Mouse (Mus musculus) embryonic facial prominence, embryonic 15.5 days (tissue): ENCODE measurements around the gene Zfp449. TPM values are rescaled to one million over a fixed set of nuclear protein-coding genes. Genes with fewer than 3 reads are reported as not detected.
"Not testable (repeated sequence)": the region's sequence is repeated elsewhere in the genome, so short reads cannot be mapped to it uniquely, and the experiment has no call there.

Source experiments
- ATAC-seq: fragments of 200-750 bp; cut with Nextera tagmentation; 2 replicates; pipeline ENCODE4 v1.8.0; 2017; ENCODE audit warnings: low read depth, moderate TSS enrichment; ENCODE audit not compliant: insufficient number of reproducible peaks, low FRiP score, low TSS enrichment
- H3K27ac ChIP-seq: fragments of 300-500 bp; sonication (generic); replicated peaks from 2 replicates; pipeline ENCODE4 v1.5.1; 2015; ENCODE audit warnings: mild to moderate bottlenecking, inconsistent platforms
- H3K27me3 ChIP-seq: fragments of 300-500 bp; sonication (generic); 2 replicates; pipeline ENCODE4 v1.6.1; 2015; ENCODE audit warnings: inconsistent platforms
- H3K36me3 ChIP-seq: fragments of 300-500 bp; sonication (generic); 2 replicates; pipeline ENCODE4 v1.6.1; 2015; ENCODE audit warnings: mild to moderate bottlenecking, inconsistent platforms
- H3K4me1 ChIP-seq: fragments of 300-500 bp; sonication (generic); 2 replicates; pipeline ENCODE4 v1.6.1; 2015; ENCODE audit warnings: inconsistent platforms
- H3K4me2 ChIP-seq: fragments of 300-500 bp; sonication (generic); replicated peaks from 2 replicates; pipeline ENCODE4 v1.6.1; 2015; ENCODE audit warnings: mild to moderate bottlenecking, inconsistent platforms
- H3K4me3 ChIP-seq: fragments of 300-500 bp; sonication (generic); replicated peaks from 2 replicates; pipeline ENCODE4 v1.5.1; 2015; ENCODE audit warnings: mild to moderate bottlenecking, inconsistent platforms
- H3K9ac ChIP-seq: fragments of 300-500 bp; sonication (generic); 2 replicates; pipeline ENCODE4 v1.6.1; 2015; ENCODE audit warnings: inconsistent platforms
- H3K9me3 ChIP-seq: fragments of 300-500 bp; sonication (generic); replicated peaks from 2 replicates; pipeline ENCODE4 v1.6.1; 2016; ENCODE audit warnings: inconsistent platforms
- WGBS: fragments of 180-500 bp; shearing (Covaris S2); methylation state at CpG from one replicate; pipeline ENCODE4 v1.1.7; 2015; 5-methylcytosine and 5-hydroxymethylcytosine counted together
- polyA plus RNA-seq: library from polyadenylated mRNA; unstranded; fragments of >200 nt; fragmentation: Nextera tagmentation; extraction: Ambion mirVana; gene quantifications from 2 replicates; pipeline ENCODE4 v1.2.1, GENCODE M21; 2015

Zfp449 gene
- polyA plus RNA-seq, result 10.1 and 10.2 TPM in 2 replicates

GRCm38 (mm10) chrX:56346176-56346931 lies at the start of gene Zfp449:
Gene Zfp449 (plus strand): TSS chrX:56346400.
- Histone ChIP-seq H3K4me3 (peak within 1 kb of the TSS; percentile 59), H3K36me3 (0 out of 2 replicates have a peak, but pooled peaks cover under 1% of the 10 kb centered on the region), H3K27me3 (no peaks in the 10 kb centered on the region), H3K27ac (peak within 1 kb of the TSS; percentile 44; the same call in 1 of the 2 replicates), H3K9ac (0 out of 2 replicates have a peak within 1 kb of the TSS, but pooled peaks have one; percentile 33), H3K4me2 (peak within 1 kb of the TSS; percentile 45), H3K4me1 (no peaks in the 10 kb centered on the region), H3K9me3 (no peaks in the 10 kb centered on the region)
- peak; percentile 91 for ATAC-seq
- 18% methylated on average over 39 of the region's 39 CpGs for WGBS

GRCm38 (mm10) chrX:56307597-56307996 lies 38.6 kb upstream of the Zfp449 start:
- H3K4me2 ChIP-seq, result no peak overlapping the region

GRCm38 (mm10) chrX:56312813-56313212 lies 33.4 kb upstream of the Zfp449 start:
- no peaks in the 10 kb centered on the region for H3K27me3 ChIP-seq
- H3K27ac ChIP-seq, result no peak overlapping the region
- ATAC-seq, result no peak
- no peaks in the 10 kb centered on the region for H3K36me3 ChIP-seq
- no peak overlapping the region for H3K4me2 ChIP-seq
- H3K4me3 ChIP-seq, result no peak overlapping the region
- no peak overlapping the region for H3K9ac ChIP-seq
- no peaks in the 10 kb centered on the region for H3K9me3 ChIP-seq
- WGBS, result 79% methylated on average over 1 of the region's 1 CpGs
- H3K4me1 ChIP-seq, result no peaks in the 10 kb centered on the region

More at GRCm38 (mm10) chrX:56307597-56307996, 38.6 kb upstream of the Zfp449 start:
- H3K27ac ChIP-seq, result no peak overlapping the region
- no peaks in the 10 kb centered on the region for H3K9me3 ChIP-seq
- no peak for ATAC-seq
- H3K4me3 ChIP-seq, result no peak overlapping the region
- no peaks in the 10 kb centered on the region for H3K36me3 ChIP-seq
- no peaks in the 10 kb centered on the region for H3K27me3 ChIP-seq
- no peak overlapping the region for H3K9ac ChIP-seq
- H3K4me1 ChIP-seq, result no peaks in the 10 kb centered on the region
- 76% methylated on average over 5 of the region's 5 CpGs for WGBS

GRCm38 (mm10) chrX:56322096-56322495 lies 24.1 kb upstream of the Zfp449 start:
- Histone ChIP-seq H3K4me1 (no peaks in the 10 kb centered on the region), H3K4me2 (no peak overlapping the region), H3K27me3 (no peaks in the 10 kb centered on the region), H3K27ac (no peak overlapping the region), H3K9me3 (no peaks in the 10 kb centered on the region), H3K4me3 (no peak overlapping the region), H3K36me3 (no peaks in the 10 kb centered on the region), H3K9ac (no peak overlapping the region)
- ATAC-seq, result no peak
- WGBS, result 71% methylated on average over 5 of the region's 5 CpGs

GRCm38 (mm10) chrX:56322731-56323130 lies 23.5 kb upstream of the Zfp449 start:
- no peak for ATAC-seq
- H3K27me3 ChIP-seq, result no peaks in the 10 kb centered on the region

GRCm38 (mm10) chrX:56332046-56332445 lies 14.2 kb upstream of the Zfp449 start:
- H3K27me3 ChIP-seq, result no peaks in the 10 kb centered on the region
- 55% methylated on average over 3 of the region's 3 CpGs for WGBS
- no peaks in the 10 kb centered on the region for H3K36me3 ChIP-seq
- no peak for ATAC-seq
- H3K27ac ChIP-seq, result no peak overlapping the region
- H3K4me3 ChIP-seq, result no peak overlapping the region
- H3K4me2 ChIP-seq, result no peak overlapping the region
- H3K4me1 ChIP-seq, result no peaks in the 10 kb centered on the region
- no peak overlapping the region for H3K9ac ChIP-seq
- no peaks in the 10 kb centered on the region for H3K9me3 ChIP-seq

More at GRCm38 (mm10) chrX:56322731-56323130, 23.5 kb upstream of the Zfp449 start:
- H3K4me2 ChIP-seq, result no peak overlapping the region
- H3K9ac ChIP-seq, result no peak overlapping the region
- no peaks in the 10 kb centered on the region for H3K9me3 ChIP-seq
- no peaks in the 10 kb centered on the region for H3K4me1 ChIP-seq
- H3K36me3 ChIP-seq, result no peaks in the 10 kb centered on the region
- no peak overlapping the region for H3K4me3 ChIP-seq
- no peak overlapping the region for H3K27ac ChIP-seq
- 49% methylated on average over 2 of the region's 2 CpGs for WGBS

- ATAC-seq, result no peak
- no peak overlapping the region for H3K4me2 ChIP-seq
- no peak overlapping the region for H3K4me3 ChIP-seq
- no peak overlapping the region for H3K27ac ChIP-seq
- no peaks in the 10 kb centered on the region for H3K27me3 ChIP-seq
- no peaks in the 10 kb centered on the region for H3K36me3 ChIP-seq
- no peak overlapping the region for H3K9ac ChIP-seq
- H3K4me1 ChIP-seq, result no peaks in the 10 kb centered on the region
- H3K9me3 ChIP-seq, result no peaks in the 10 kb centered on the region
These were observed 5.9 kb upstream of the Zfp449 start for GRCm38 (mm10) chrX:56340305-56340704.

- WGBS, result 81% methylated on average over 3 of the region's 3 CpGs
- H3K27me3 ChIP-seq, result no peaks in the 10 kb centered on the region
- no peak overlapping the region for H3K27ac ChIP-seq
- no peak for ATAC-seq
- H3K4me2 ChIP-seq, result no peak overlapping the region
- H3K4me1 ChIP-seq, result no peaks in the 10 kb centered on the region
- no peak overlapping the region for H3K4me3 ChIP-seq
- H3K36me3 ChIP-seq, result no peaks in the 10 kb centered on the region
- no peak overlapping the region for H3K9ac ChIP-seq
- H3K9me3 ChIP-seq, result no peaks in the 10 kb centered on the region
These were observed 3.3 kb upstream of the Zfp449 start for GRCm38 (mm10) chrX:56342921-56343320.

- no peak for ATAC-seq
- WGBS, result 34% methylated on average over 8 of the region's 8 CpGs
These were observed 693 bp downstream of the Zfp449 start for GRCm38 (mm10) chrX:56346932-56347253.

GRCm38 (mm10) chrX:56374431-56375128 lies 28.4 kb downstream of the Zfp449 start, which contains the start of gene Smim10l2a:
Gene Smim10l2a (plus strand): TSS chrX:56374586.
- not testable (repeated sequence) for H3K27me3 ChIP-seq, H3K9me3 ChIP-seq, H3K27ac ChIP-seq, H3K9ac ChIP-seq, H3K4me1 ChIP-seq, H3K36me3 ChIP-seq
- Histone ChIP-seq H3K4me3 (peak within 1 kb of the TSS; percentile 49), H3K4me2 (peak within 1 kb of the TSS; percentile 64)
- peak; percentile 88 for ATAC-seq
- WGBS, result 16% methylated on average over 53 of the region's 56 CpGs

More at GRCm38 (mm10) chrX:56346932-56347253, 693 bp downstream of the Zfp449 start:
- no peak overlapping the region for H3K9ac ChIP-seq
- H3K4me3 ChIP-seq, result peak overlapping the region; percentile 59
- H3K9me3 ChIP-seq, result no peaks in the 10 kb centered on the region
- no peaks in the 10 kb centered on the region for H3K4me1 ChIP-seq
- 0 out of 2 replicates have a peak, but pooled peaks cover 2% of the 10 kb centered on the region for H3K36me3 ChIP-seq
- no peaks in the 10 kb centered on the region for H3K27me3 ChIP-seq
- H3K4me2 ChIP-seq, result peak overlapping the region; percentile 45
- 0 out of 2 replicates have a peak overlapping the region, but pooled peaks have one; percentile 44 for H3K27ac ChIP-seq

- H3K27me3 ChIP-seq, result no peaks in the 10 kb centered on the region
- no peak overlapping the region for H3K4me2 ChIP-seq
- H3K36me3 ChIP-seq, result no peaks in the 10 kb centered on the region
- H3K27ac ChIP-seq, result no peak overlapping the region
- no peak overlapping the region for H3K9ac ChIP-seq
- WGBS, result 77% methylated on average over 2 of the region's 2 CpGs
- H3K4me3 ChIP-seq, result no peak overlapping the region
- H3K4me1 ChIP-seq, result no peaks in the 10 kb centered on the region
- ATAC-seq, result no peak
- H3K9me3 ChIP-seq, result no peaks in the 10 kb centered on the region
These were observed 34.7 kb downstream of the Zfp449 start for GRCm38 (mm10) chrX:56380852-56381251.
